Mouse (Mus musculus) NIH3T3 (cell line): ENCODE results near the gene Cfap97d2.

Experiments
- DNase-seq: peaks from one replicate; pipeline ENCODE4 v3.0.0-alpha.2; 2012; ENCODE audit warnings: low read depth

The Cfap97d2 gene

GRCm38 (mm10) chr8:13687101-13687717 lies 18.5 kb upstream of the Cfap97d2 start:
- DNase-seq, result no peak

- DNase-seq, result no peak
Observed at GRCm38 (mm10) chr8:13687941-13688340, 17.7 kb upstream of the Cfap97d2 start.

GRCm38 (mm10) chr8:13688461-13688860 lies 17.2 kb upstream of the Cfap97d2 start:
- DNase-seq, result peak; percentile 34

- DNase-seq, result no peak
Observed at GRCm38 (mm10) chr8:13689331-13689730, 16.4 kb upstream of the Cfap97d2 start.

- no peak for DNase-seq
Observed at GRCm38 (mm10) chr8:13692302-13693066, 13.2 kb upstream of the Cfap97d2 start.

- no peak for DNase-seq
Observed at GRCm38 (mm10) chr8:13694735-13695134, 11.0 kb upstream of the Cfap97d2 start.

GRCm38 (mm10) chr8:13695203-13695867 lies 10.4 kb upstream of the Cfap97d2 start:
- DNase-seq, result no peak

GRCm38 (mm10) chr8:13696157-13696556 lies 9.5 kb upstream of the Cfap97d2 start:
- DNase-seq, result peak; percentile 24

GRCm38 (mm10) chr8:13697196-13697595 lies 8.5 kb upstream of the Cfap97d2 start:
- DNase-seq, result no peak

GRCm38 (mm10) chr8:13697681-13698080 lies 8.0 kb upstream of the Cfap97d2 start:
- no peak for DNase-seq

- DNase-seq, result no peak
Observed at GRCm38 (mm10) chr8:13698281-13698680, 7.4 kb upstream of the Cfap97d2 start.

GRCm38 (mm10) chr8:13699323-13699949 lies 6.3 kb upstream of the Cfap97d2 start:
- no peak for DNase-seq

- no peak for DNase-seq
Observed at GRCm38 (mm10) chr8:13702755-13703154, 2.9 kb upstream of the Cfap97d2 start.

GRCm38 (mm10) chr8:13703756-13704155 lies 1.9 kb upstream of the Cfap97d2 start:
- no peak for DNase-seq

GRCm38 (mm10) chr8:13704301-13704700 lies 1.4 kb upstream of the Cfap97d2 start:
- DNase-seq, result peak; percentile 81

- DNase-seq, result no peak
Observed at GRCm38 (mm10) chr8:13706918-13707317, 1.2 kb downstream of the Cfap97d2 start.

GRCm38 (mm10) chr8:13708514-13708913 lies 2.8 kb downstream of the Cfap97d2 start:
- no peak for DNase-seq

GRCm38 (mm10) chr8:13718980-13719379 lies 13.3 kb downstream of the Cfap97d2 start:
- no peak for DNase-seq

GRCm38 (mm10) chr8:13725722-13726121 lies 20.0 kb downstream of the Cfap97d2 start:
- peak; percentile 84 for DNase-seq

- DNase-seq, result peak; percentile 19
Observed at GRCm38 (mm10) chr8:13727469-13728094, 21.9 kb downstream of the Cfap97d2 start.

- peak; percentile 41 for DNase-seq
Observed at GRCm38 (mm10) chr8:13740323-13740770, 34.7 kb downstream of the Cfap97d2 start.
